Mouse (Mus musculus) brain, embryonic 14.5 days (tissue): ENCODE measurements at regions not wholly inside any gene's neighbourhood (a gene's known extent, or its start where the extent isn't known, plus 50 kb on each side); places are given as distances from the start of the nearest gene placed in this dataset.

ENCODE experiments used
- DNase-seq: peaks from one replicate; pipeline ENCODE4 v3.0.0-alpha.2; 2011; ENCODE audit warnings: low read depth
- CTCF ChIP-seq: fragments of 200-500 bp; IDR thresholded peaks from 2 replicates; pipeline ENCODE4 v1.5.1; 2012; ENCODE audit warnings: inconsistent platforms, mild to moderate bottlenecking, moderate library complexity, borderline replicate concordance; ENCODE audit not compliant: insufficient read depth, insufficient read length; ENCODE audit errors: extremely low read depth
- POLR2A ChIP-seq: fragments of 200-500 bp; IDR thresholded peaks from 2 replicates; pipeline ENCODE4 v1.6.1; 2012; ENCODE audit warnings: mild to moderate bottlenecking, inconsistent platforms, borderline replicate concordance; ENCODE audit not compliant: poor library complexity, insufficient read depth, insufficient read length, severe bottlenecking; ENCODE audit errors: extremely low read depth

DNA sequence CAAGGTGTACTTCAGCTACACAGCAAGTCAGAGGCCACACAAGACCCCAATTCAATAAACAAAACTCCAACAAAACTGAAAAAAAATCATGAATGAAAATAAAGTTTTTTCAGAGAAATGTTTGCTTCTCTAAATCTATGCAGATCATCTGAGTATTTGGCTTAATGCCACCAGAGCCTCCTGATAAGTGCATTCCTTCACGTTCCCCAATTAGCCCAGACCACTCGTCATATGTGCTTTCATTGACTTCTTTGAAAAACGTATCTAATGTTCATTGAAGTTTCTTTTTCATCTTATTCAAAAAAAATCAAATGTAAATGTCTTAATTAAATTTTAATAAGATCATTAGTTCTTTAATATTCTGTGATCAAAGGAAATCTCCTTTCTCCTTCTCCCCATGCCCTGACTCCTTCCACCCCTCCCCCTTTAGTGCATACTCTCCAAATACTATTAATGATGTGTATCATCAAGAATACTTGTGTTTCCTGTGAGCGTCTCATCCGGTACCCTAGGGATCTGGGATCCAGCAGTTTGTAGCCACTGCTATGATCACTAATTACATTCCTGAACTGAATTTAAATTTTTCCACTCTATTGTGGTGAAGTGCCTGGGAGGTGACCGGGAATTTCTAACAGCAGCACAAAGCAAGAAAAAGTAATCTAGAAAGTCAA is 600.8 kb upstream of the Fat1 start:
- TF ChIP-seq POLR2A (no peak), CTCF (no peak)
- peak; percentile 71 for DNase-seq

DNA sequence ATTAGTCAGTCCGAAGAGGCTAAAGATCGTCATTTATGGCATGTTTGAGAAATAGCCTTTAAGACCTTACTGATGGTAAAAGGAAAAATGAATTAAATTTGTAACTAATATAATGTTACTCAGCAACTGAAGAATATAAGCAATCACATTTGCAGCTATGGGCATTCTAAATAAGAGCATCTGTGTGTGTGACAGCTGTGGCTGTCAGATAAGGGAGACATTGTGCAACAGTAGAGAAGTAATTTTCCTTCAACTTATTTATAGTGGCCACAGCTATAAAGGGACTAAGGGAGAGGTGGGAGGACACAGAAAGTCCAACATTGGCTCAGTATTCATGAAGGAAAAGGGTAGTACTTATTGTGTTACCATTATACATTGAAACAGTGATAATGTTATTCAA is 591.8 kb upstream of the Fat1 start:
- no peak for DNase-seq
- TF ChIP-seq CTCF (no peak), POLR2A (no peak)

DNA sequence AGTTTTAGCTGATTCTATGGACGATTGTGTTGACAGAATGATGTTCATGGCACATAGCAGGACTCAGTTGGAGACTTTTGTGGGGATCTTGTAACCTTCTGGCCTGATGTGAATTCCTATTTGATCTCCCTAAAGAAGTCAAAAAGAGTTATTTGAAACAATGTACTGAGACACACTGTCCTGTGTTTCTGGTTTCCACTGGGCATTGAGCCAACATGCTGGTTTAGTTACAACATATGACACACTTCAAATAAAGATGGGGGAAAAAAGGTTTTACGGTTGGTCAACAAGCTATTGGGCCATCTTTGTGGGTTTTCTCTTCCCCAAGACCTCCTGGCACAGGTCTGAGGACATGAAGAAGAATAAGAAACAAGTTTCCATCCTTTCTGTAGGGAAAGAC is 591.3 kb upstream of the Fat1 start:
- peak; percentile 23 for DNase-seq
- TF ChIP-seq POLR2A: no peak
- no peak for TF ChIP-seq CTCF

- TF ChIP-seq CTCF: no peak
- no peak for DNase-seq
Measured at GRCm38 (mm10) chr8:44347412-44347811, 587.8 kb upstream of the Fat1 start.

GRCm38 (mm10) chr8:44373987-44374386 is 561.3 kb upstream of the Fat1 start:
- peak; percentile 66 for DNase-seq
- TF ChIP-seq CTCF: no peak
- no peak for TF ChIP-seq POLR2A

- TF ChIP-seq POLR2A (no peak), CTCF (no peak)
- DNase-seq: no peak
Measured at GRCm38 (mm10) chr8:44377731-44378130, 557.5 kb upstream of the Fat1 start.

DNA sequence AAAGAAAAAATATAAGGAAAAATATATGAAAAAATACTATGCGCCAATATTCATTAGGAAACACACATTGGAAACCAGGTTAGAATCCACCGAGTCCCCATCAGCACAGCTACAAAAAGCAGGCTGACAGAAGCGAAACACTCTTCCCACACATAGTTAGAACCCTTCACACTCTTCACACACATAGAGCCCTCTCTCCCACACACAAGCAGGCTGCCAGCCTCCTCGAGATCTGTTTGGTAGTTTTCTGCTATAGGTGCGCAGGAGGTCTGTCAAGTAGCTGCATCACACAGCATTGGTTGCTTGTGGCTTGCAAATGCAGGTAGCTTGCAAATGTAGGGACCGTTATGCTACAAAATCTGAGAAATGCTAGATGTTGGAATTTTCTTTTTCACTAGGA is 526.8 kb upstream of the Fat1 start:
- TF ChIP-seq CTCF: no peak
- no peak for TF ChIP-seq POLR2A
- DNase-seq: no peak

GRCm38 (mm10) chr8:44410261-44410660 is 525.0 kb upstream of the Fat1 start:
- no peak for DNase-seq
- TF ChIP-seq CTCF (no peak), POLR2A (no peak)

- TF ChIP-seq POLR2A (no peak), CTCF (no peak)
- DNase-seq: no peak
Measured at GRCm38 (mm10) chr8:44418003-44418402, 517.2 kb upstream of the Fat1 start.

- DNase-seq: no peak
- no peak for TF ChIP-seq CTCF
- no peak for TF ChIP-seq POLR2A
Measured at GRCm38 (mm10) chr8:44455433-44455832, 479.8 kb upstream of the Fat1 start.

DNA sequence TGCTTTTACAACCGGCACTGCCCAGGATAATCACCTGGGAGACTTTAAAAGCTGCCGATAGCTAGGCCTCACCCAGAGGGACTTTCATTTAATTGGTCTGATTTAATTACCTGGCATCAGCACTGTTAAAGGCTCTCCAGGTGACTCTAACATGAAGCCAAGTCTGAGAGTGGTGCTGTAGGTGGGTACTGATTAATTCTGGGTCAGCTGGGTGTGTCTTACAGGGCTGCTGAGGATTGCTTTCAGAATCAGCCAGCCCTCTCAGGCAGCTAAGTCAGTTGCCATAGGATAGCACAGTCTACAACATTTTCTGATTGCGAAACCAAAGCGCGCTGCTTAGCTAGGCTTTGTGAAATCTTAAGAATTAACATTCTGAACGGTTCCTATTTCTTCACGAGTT is 478.9 kb upstream of the Fat1 start:
- no peak for DNase-seq

DNA sequence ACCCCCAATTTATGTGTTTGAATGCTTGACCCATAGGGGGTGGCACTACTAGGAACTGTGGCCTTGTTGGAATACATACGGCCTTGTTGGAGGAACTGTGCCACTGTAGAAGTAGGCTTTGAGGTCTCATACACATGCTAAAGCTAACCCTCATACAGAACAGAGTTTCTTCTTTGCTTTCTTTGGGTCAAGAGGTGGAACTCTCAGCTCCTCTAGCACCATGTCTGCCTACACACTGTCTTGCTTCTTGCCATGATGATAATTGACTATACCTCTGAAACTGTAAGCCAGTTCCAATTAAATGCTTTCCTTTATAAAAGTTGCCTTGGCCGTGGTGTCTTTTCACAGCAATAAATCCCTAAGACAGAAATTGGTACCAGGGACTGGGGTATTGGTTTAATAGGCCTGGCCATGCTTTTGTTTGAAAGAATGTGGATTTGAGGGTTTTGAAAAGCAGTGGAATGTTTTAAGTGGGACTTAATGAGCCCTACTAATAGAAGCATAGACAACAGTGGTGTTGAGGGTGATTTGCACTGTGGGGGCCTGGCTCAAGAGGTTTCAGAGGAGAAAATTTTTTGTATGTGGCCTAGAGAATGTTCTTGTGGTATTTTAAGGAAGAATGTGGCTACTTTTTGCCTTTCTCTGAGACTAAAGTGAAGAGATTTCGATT is 468.7 kb upstream of the Fat1 start:
- no peak for TF ChIP-seq POLR2A
- TF ChIP-seq CTCF: no peak
- DNase-seq: peak; percentile 72

More for the DNA sequence above, 478.9 kb upstream of the Fat1 start:
- no peak for TF ChIP-seq POLR2A
